Mouse (Mus musculus) heart, postnatal 0 days (tissue): ENCODE data around the gene Krt76. TPM values are rescaled to one million over a fixed set of nuclear protein-coding genes. Genes with fewer than 3 reads are reported as not detected.

Experiments
- ATAC-seq: fragments of 200-750 bp; cut with Nextera tagmentation; 2 replicates; pipeline ENCODE4 v1.8.0; 2017; ENCODE audit warnings: low read depth, moderate number of reproducible peaks, moderate library complexity; ENCODE audit not compliant: insufficient read depth
- DNase-seq: peaks from one replicate; pipeline ENCODE4 v3.0.0-alpha.2; 2016; ENCODE audit warnings: low spot score
- H3K27ac ChIP-seq: fragments of 300-500 bp; sonication (generic); 2 replicates; pipeline ENCODE4 v1.5.1; 2014; ENCODE audit warnings: low read depth, mild to moderate bottlenecking
- H3K27me3 ChIP-seq: fragments of 300-500 bp; sonication (generic); 2 replicates; pipeline ENCODE4 v1.6.1; 2014; ENCODE audit warnings: low read length, mixed read lengths; ENCODE audit not compliant: control insufficient read depth, insufficient read depth
- H3K36me3 ChIP-seq: fragments of 300-500 bp; sonication (generic); replicated peaks from 2 replicates; pipeline ENCODE4 v1.6.1; 2014; ENCODE audit warnings: low read length, mixed read lengths; ENCODE audit not compliant: control insufficient read depth, insufficient read depth
- H3K4me1 ChIP-seq: fragments of 300-500 bp; sonication (generic); 2 replicates; pipeline ENCODE4 v1.6.1; 2014; ENCODE audit warnings: antibody characterized with exemption; ENCODE audit not compliant: control insufficient read depth, insufficient read depth
- H3K4me2 ChIP-seq: fragments of 300-500 bp; sonication (generic); 2 replicates; pipeline ENCODE4 v1.6.1; 2014; ENCODE audit warnings: low read depth, mild to moderate bottlenecking, low read length, moderate library complexity
- H3K4me3 ChIP-seq: fragments of 300-500 bp; sonication (generic); 2 replicates; pipeline ENCODE4 v1.5.1; 2014; ENCODE audit warnings: low read depth, low read length
- H3K9ac ChIP-seq: fragments of 300-500 bp; sonication (generic); replicated peaks from 2 replicates; pipeline ENCODE4 v1.6.1; 2014; ENCODE audit warnings: low read depth, low read length, mixed read lengths
- H3K9me3 ChIP-seq: fragments of 300-500 bp; sonication (generic); replicated peaks from 2 replicates; pipeline ENCODE4 v1.6.1; 2016; ENCODE audit warnings: low read length; ENCODE audit not compliant: control insufficient read depth
- CTCF ChIP-seq: IDR thresholded peaks from 2 replicates; pipeline ENCODE4 v1.5.1; 2016; ENCODE audit warnings: antibody characterized with exemption, control low read depth, low read depth
- EP300 ChIP-seq: IDR thresholded peaks from 2 replicates; pipeline ENCODE4 v1.6.1; 2016; ENCODE audit warnings: antibody characterized with exemption, low read depth
- WGBS: fragments of 180-500 bp; shearing (Covaris S2); extraction: QIAGEN DNeasy Blood & Tissue Kit; methylation state at CpG from one replicate; pipeline ENCODE4 v1.1.7; 2014; 5-methylcytosine and 5-hydroxymethylcytosine counted together
- polyA plus RNA-seq: library from polyadenylated mRNA; unstranded; fragments of >200 nt; fragmentation: Nextera tagmentation; extraction: Ambion mirVana; gene quantifications from 2 replicates; pipeline ENCODE4 v1.2.1, GENCODE M21; 2015
- total RNA-seq: library from RNA; depleted of rRNA; stranded (reverse); fragments of >200 nt; gene quantifications from 2 replicates; pipeline ENCODE4 v1.2.3, GENCODE M21; 2014; ENCODE audit warnings: low replicate concordance

The Krt76 gene
- total and polyA plus RNA-seq, 2 experiments from 2014 or later: not detected

DNA sequence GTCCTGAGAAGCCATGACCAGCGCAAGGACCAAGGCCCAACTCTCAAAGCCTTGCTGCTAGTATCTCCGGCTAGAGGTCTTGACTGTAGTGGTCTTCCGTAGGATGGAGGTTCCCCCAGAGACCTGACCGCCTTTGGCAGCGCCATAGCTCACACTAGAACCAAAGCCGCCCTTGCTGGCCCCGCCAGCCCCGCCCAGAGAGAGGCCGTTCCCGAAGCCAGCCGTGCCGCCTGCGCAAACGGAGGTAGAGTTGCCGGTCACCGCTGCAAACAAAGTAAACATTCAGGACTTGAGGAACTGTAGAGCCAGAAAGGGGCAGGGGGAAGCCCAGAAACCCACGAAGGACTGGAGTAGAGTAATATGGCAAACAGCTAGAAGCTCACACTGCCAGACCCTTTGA lies 36.9 kb upstream of the Krt76 start:
- H3K27me3 ChIP-seq: peaks cover 24% of the 10 kb centered on the region
- ATAC-seq (no peak), DNase-seq (no peak)
- no peak for TF ChIP-seq EP300
- H3K4me3 ChIP-seq: peak overlapping the region; percentile 37
- WGBS: 1% methylated on average over 17 of the region's 17 CpGs
- no peaks in the 10 kb centered on the region for H3K36me3 ChIP-seq
- peak overlapping the region; percentile 61 for H3K4me2 ChIP-seq
- no peak overlapping the region for H3K27ac ChIP-seq
- peaks cover 5% of the 10 kb centered on the region; the same call in 1 of the 2 replicates for H3K4me1 ChIP-seq
- no peak overlapping the region for H3K9ac ChIP-seq
- H3K9me3 ChIP-seq: no peaks in the 10 kb centered on the region

DNA sequence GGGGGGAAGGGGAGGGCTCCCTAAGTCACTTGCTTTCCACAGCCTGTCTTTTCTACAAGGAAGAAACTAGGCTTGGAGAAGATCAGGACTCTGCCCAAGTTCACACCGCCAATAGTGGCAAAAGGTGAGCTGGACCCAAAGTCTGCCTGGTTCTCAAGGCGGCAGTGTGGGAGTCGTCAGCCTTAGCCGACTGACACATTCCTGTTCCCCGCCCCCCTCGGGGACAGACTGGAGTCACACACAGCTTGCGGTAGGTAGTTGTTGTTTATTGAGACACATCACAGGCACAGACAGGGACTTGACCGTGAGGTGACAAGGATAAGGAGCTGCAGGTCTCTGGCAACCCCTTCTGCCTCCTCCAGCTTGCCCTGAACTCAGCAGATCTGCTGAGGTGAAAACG lies 36.4 kb upstream of the Krt76 start:
- Histone ChIP-seq H3K9me3 (no peaks in the 10 kb centered on the region), H3K9ac (no peak overlapping the region), H3K4me3 (peak overlapping the region; percentile 37; the same call in 1 of the 2 replicates), H3K4me2 (peak overlapping the region; percentile 61; the same call in 1 of the 2 replicates), H3K4me1 (peaks cover 5% of the 10 kb centered on the region; the same call in 1 of the 2 replicates), H3K27ac (no peak overlapping the region), H3K36me3 (no peaks in the 10 kb centered on the region), H3K27me3 (peaks cover 28% of the 10 kb centered on the region)
- no peak for DNase-seq
- TF ChIP-seq CTCF: no peak
- no peak for TF ChIP-seq EP300
- WGBS: 15% methylated on average over 9 of the region's 9 CpGs
- no peak for ATAC-seq

DNA sequence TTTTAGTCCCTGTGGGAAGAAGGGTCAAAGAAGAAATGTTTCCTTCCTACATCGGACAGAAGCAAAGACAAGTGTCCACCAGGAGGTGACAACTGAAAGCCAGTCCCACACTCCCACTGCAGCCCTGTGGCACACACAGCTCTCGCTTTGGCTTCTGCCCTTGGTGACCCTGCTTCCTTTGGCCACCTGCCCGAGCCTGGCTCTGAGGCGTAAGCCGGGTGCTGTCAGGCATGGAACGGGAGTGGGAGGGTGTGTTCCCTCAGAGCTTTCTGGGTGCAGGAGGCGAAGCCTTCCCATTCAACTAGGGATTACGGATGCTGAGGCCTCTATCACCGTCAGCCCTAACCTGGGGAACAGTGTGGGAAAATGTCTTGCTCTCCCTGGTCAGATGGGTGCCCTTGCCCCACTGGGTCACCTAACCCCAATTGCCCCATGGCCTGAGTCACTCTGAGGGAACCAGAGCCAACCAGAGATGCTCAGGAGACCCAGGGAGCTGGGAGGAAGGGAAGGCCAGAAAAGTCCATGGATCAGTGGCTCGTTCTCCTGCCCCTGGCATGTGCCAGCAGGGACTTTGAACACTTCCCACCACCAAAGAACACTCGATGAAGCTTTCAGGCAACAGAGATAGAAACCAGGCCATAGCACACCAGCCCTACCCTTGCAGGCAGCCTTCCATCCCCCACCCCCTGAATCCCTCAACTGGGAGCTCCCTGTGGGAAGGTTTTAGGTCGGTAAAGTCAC lies 34.8 kb upstream of the Krt76 start:
- no peak for ATAC-seq
- Histone ChIP-seq H3K4me1 (peaks cover 5% of the 10 kb centered on the region; the same call in 1 of the 2 replicates), H3K27me3 (peaks cover 29% of the 10 kb centered on the region), H3K27ac (no peak overlapping the region), H3K9ac (no peak overlapping the region), H3K36me3 (no peaks in the 10 kb centered on the region), H3K9me3 (no peaks in the 10 kb centered on the region), H3K4me2 (no peak overlapping the region), H3K4me3 (no peak overlapping the region)
- DNase-seq: no peak
- WGBS: 48% methylated on average over 12 of the region's 12 CpGs
- no peak for TF ChIP-seq CTCF
- TF ChIP-seq EP300: no peak

DNA sequence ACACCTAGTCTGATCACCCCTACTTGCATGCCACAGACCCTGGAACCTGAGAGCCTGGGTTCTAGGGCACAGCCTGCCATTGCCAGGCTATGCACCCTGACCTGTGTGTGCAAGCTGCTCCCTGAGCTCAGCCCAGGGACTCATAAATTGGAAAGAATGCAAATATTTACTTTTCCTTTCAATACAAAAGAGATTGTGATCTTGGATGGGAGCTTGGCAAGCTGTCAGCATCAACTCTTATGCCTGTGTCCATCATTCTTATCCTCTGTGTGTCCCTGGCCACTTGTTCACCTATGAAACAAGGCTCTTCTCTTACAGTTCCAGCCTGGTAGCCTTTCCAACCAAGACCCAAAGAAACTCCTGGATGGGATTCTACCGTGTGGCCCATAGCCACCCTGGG lies 32.3 kb upstream of the Krt76 start:
- Histone ChIP-seq H3K36me3 (no peaks in the 10 kb centered on the region), H3K4me2 (no peak overlapping the region), H3K9me3 (no peaks in the 10 kb centered on the region), H3K4me3 (no peak overlapping the region), H3K27ac (no peak overlapping the region), H3K9ac (no peak overlapping the region), H3K4me1 (peaks cover 4% of the 10 kb centered on the region; the same call in 1 of the 2 replicates), H3K27me3 (peaks cover 15% of the 10 kb centered on the region; the same call in 1 of the 2 replicates)
- 77% methylated on average over 1 of the region's 1 CpGs for WGBS
- DNase-seq (no peak), ATAC-seq (no peak)
- no peak for TF ChIP-seq CTCF
- no peak for TF ChIP-seq EP300

DNA sequence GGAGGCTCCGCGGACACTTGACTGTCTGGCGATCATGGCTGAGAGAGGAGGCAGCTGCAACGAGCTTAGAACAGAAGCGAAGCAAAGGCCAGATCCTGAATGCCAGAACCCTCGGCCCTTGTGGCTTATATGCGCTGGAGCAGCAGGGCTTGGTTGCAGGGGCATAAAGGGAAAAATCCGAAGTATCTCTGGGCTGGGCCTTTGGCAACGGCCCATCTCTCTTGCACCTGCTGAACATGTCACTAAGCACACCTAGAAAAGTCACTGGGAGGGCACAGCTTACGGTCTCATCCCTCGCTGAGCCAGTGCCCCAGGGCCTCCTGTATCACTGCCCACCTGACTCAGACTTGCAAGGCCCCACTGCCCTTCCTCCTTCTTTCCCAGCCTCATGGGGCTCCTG lies 31.9 kb upstream of the Krt76 start, which contains the start of gene Krt4:
TSS of gene Krt4 (minus strand) at position 101 of the 400 bp plus-strand sequence.
- no peak for TF ChIP-seq CTCF
- no peak for ATAC-seq
- H3K27me3 ChIP-seq: 0 out of 2 replicates have a peak, but pooled peaks cover 13% of the 10 kb centered on the region
- 65% methylated on average over 11 of the region's 11 CpGs for WGBS
- peaks cover under 1% of the 10 kb centered on the region; the same call in 1 of the 2 replicates for H3K4me1 ChIP-seq
- H3K9ac ChIP-seq: no peak within 1 kb of the TSS
- no peak within 1 kb of the TSS for H3K4me2 ChIP-seq
- no peaks in the 10 kb centered on the region for H3K36me3 ChIP-seq
- H3K4me3 ChIP-seq: no peak within 1 kb of the TSS
- no peak within 1 kb of the TSS for H3K27ac ChIP-seq
- no peak for DNase-seq
- H3K9me3 ChIP-seq: no peaks in the 10 kb centered on the region
